Mouse (Mus musculus) heart, embryonic 13.5 days (tissue): ENCODE measurements around the gene AC170998.1. TPM values are rescaled to one million over a fixed set of nuclear protein-coding genes. Genes with fewer than 3 reads are reported as not detected.

Source experiments
- ATAC-seq: fragments of 200-750 bp; cut with Nextera tagmentation; 2 replicates; pipeline ENCODE4 v1.8.0; 2017; ENCODE audit warnings: moderate TSS enrichment; ENCODE audit not compliant: insufficient number of reproducible peaks, low FRiP score, low TSS enrichment; ENCODE audit errors: extremely low read depth
- H3K27ac ChIP-seq: fragments of 300-500 bp; sonication (generic); replicated peaks from 2 replicates; pipeline ENCODE4 v1.5.1; 2015; ENCODE audit warnings: moderate library complexity, mild to moderate bottlenecking, inconsistent platforms
- H3K27me3 ChIP-seq: fragments of 300-500 bp; sonication (generic); replicated peaks from 2 replicates; pipeline ENCODE4 v1.6.1; 2015; ENCODE audit warnings: mild to moderate bottlenecking, inconsistent platforms
- H3K36me3 ChIP-seq: fragments of 300-500 bp; sonication (generic); 2 replicates; pipeline ENCODE4 v1.6.1; 2015; ENCODE audit warnings: mild to moderate bottlenecking, inconsistent platforms
- H3K4me1 ChIP-seq: fragments of 300-500 bp; sonication (generic); 2 replicates; pipeline ENCODE4 v1.6.1; 2015; ENCODE audit warnings: inconsistent platforms
- H3K4me2 ChIP-seq: fragments of 300-500 bp; sonication (generic); 2 replicates; pipeline ENCODE4 v1.6.1; 2015; ENCODE audit warnings: inconsistent platforms, mild to moderate bottlenecking, moderate library complexity
- H3K4me3 ChIP-seq: fragments of 300-500 bp; sonication (generic); 2 replicates; pipeline ENCODE4 v1.5.1; 2015; ENCODE audit warnings: moderate library complexity, mild to moderate bottlenecking, inconsistent platforms
- H3K9ac ChIP-seq: fragments of 300-500 bp; sonication (generic); 2 replicates; pipeline ENCODE4 v1.6.1; 2015; ENCODE audit warnings: inconsistent platforms, mild to moderate bottlenecking, moderate library complexity
- H3K9me3 ChIP-seq: fragments of 300-500 bp; sonication (generic); 2 replicates; pipeline ENCODE4 v1.6.1; 2016; ENCODE audit warnings: inconsistent platforms
- WGBS: fragments of 180-500 bp; shearing (Covaris S2); methylation state at CpG from one replicate; pipeline ENCODE4 v1.1.7; 2015; ENCODE audit warnings: mixed read lengths; 5-methylcytosine and 5-hydroxymethylcytosine counted together
- polyA plus RNA-seq: library from polyadenylated mRNA; unstranded; fragments of >200 nt; fragmentation: Nextera tagmentation; extraction: Ambion mirVana; gene quantifications from 2 replicates; pipeline ENCODE4 v1.2.1, GENCODE M21; 2015

The AC170998.1 gene
- polyA plus RNA-seq, 1 experiment from 2014 or later: 2.0 TPM

DNA sequence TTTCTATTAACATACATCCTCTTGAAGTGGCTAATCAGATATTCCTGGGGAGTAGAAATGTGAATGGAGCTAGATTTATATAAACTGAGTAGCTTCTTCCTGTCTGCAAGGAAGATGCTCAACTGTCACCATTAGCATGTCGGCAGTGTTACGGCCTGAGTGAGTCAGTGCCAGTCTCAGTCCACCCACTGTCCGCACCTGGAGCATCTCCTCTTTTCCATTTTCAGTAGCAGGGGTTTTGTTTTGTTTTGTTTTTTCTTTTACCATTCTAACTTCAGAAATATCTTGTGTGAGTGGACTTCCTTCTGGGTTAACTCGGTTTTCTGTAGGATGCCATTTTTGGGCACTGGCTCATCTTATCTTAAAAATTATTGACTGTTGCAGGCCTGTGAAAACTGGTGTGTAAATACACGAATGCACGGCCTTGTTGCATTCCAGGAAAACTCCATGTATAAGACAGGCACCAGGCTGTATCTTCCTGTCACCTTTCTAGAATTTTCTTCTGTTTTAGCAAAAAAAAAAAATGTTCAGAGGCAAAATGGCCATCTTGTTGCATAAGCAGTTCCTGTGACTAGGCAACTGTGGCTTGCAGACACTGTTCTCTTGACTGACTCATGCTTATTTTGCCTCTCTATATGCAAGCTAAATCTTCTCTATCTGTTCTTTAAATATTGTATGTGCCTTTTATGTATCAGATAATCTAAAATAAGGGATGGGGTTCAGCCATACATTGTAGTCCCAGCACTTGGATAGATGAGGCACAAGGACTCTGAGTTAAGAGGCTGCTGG, 9.6 kb downstream of the AC170998.1 start:
- Histone ChIP-seq H3K36me3 (peaks cover 77% of the 10 kb centered on the region), H3K9me3 (no peaks in the 10 kb centered on the region), H3K4me3 (no peak overlapping the region), H3K27ac (no peak overlapping the region), H3K4me2 (no peak overlapping the region), H3K27me3 (no peaks in the 10 kb centered on the region), H3K4me1 (peaks cover 10% of the 10 kb centered on the region), H3K9ac (no peak overlapping the region)
- no peak for ATAC-seq
- 84% methylated on average over 6 of the region's 6 CpGs for WGBS

DNA sequence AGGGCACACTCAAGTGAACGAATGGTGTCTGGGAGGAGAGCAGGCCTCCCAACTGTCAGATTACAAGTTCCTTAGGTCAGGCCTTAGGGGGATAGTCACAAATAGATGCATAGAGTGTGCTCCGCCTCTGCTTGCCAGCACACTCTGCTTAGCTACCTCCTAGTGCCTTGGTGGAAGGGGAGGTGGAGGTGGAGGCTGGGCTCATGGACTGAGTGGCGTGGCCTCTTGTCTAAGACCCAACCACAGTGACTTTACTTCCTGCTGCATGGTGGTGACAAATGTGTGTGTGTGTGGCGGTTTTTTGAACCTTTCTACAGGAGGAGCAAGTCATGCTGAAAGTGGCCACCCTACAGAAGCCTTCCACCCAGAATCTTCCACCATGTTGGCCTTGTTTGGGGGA, 10.6 kb downstream of the AC170998.1 start:
- no peak overlapping the region for H3K27ac ChIP-seq
- ATAC-seq: no peak
- peaks cover 10% of the 10 kb centered on the region for H3K4me1 ChIP-seq
- H3K36me3 ChIP-seq: peaks cover 77% of the 10 kb centered on the region
- no peak overlapping the region for H3K9ac ChIP-seq
- no peaks in the 10 kb centered on the region for H3K9me3 ChIP-seq
- no peak overlapping the region for H3K4me2 ChIP-seq
- WGBS: 71% methylated on average over 4 of the region's 4 CpGs
- no peaks in the 10 kb centered on the region for H3K27me3 ChIP-seq
- H3K4me3 ChIP-seq: no peak overlapping the region

DNA sequence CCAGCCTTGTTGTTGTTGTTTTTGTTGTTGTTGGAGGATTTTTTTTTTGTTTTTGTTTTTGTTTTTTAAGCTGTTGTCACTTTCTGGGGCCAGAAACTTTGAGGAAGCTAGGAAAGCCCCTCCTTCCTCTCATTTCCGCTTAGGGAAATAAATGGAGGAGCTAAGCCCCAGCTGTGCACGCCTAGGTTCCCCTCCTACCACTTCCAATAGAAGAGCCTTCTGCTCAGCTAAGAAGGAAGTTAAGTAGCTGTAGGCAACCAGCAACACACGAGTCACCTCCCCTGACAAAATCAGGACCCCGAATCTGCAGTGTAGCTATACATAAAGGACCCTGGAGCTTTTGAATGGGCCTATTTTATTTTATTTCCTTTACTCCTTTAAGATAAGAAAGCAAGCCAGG, 12.1 kb downstream of the AC170998.1 start:
- WGBS: 89% methylated on average over 4 of the region's 4 CpGs
- H3K4me3 ChIP-seq: no peak overlapping the region

DNA sequence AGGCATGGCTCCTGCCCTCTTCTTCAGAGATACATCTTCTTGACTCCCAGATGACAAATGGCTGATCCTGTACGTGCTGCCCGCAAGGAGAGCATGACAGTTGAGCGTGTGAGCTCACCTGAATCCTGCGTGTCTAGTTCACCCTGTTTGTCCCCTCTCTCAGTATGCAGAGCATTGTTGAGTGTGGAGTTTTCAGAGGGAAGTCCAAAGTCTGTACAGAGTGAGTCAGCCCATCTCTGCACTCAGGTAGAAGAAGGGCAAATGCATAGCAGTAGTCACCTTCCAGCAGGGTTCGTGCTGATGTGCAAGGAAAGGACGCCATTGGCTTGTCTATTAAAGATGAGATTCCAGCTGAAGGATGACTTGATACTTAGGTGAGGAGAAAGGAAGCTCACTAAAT, 13.4 kb downstream of the AC170998.1 start:
- Histone ChIP-seq H3K4me2 (no peak overlapping the region), H3K9ac (no peak overlapping the region), H3K36me3 (peaks cover 81% of the 10 kb centered on the region), H3K27me3 (no peaks in the 10 kb centered on the region), H3K27ac (no peak overlapping the region), H3K9me3 (no peaks in the 10 kb centered on the region), H3K4me1 (peaks cover 10% of the 10 kb centered on the region), H3K4me3 (no peak overlapping the region)
- ATAC-seq: no peak
- WGBS: 96% methylated on average over 6 of the region's 6 CpGs

More for the DNA sequence above, 12.1 kb downstream of the AC170998.1 start:
- no peaks in the 10 kb centered on the region for H3K27me3 ChIP-seq
- ATAC-seq: no peak
- no peaks in the 10 kb centered on the region for H3K9me3 ChIP-seq
- no peak overlapping the region for H3K27ac ChIP-seq
- H3K36me3 ChIP-seq: peaks cover 77% of the 10 kb centered on the region
- no peak overlapping the region for H3K9ac ChIP-seq
- peaks cover 10% of the 10 kb centered on the region for H3K4me1 ChIP-seq
- H3K4me2 ChIP-seq: no peak overlapping the region

DNA sequence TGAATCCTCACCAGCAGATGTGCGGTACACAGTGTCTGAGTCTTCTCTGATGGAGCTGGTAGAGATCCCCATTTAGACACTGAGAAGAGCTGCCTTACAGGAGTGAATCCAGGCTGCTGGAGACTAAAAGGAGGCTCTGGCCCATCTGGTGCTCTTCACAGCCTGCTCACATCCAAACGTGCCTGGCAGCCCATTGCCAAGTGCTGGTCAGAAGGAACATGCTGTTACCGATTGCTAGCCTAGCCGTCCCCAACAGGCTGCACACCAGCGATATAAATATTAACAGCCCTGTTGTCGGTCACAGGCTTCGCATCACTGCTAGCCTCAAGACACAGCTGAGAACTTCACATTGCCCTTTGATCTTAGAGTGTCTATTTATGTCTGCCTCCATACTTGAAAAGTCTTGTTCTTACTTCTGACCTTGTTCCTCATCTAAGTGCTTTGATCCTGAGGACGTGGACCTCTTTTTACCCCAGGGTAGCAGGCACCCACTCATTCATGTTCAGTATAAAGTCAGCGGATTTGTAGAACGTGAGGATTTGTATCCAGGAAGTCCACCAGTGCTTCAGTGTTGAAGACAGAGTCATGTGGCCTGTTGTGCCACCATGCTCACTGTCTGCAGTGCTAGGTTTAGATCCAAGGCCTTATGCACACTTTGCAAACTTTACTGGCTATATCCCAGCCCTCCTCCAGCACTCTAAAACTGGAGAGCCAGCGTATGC, 17.4 kb downstream of the AC170998.1 start:
- Histone ChIP-seq H3K36me3 (peaks cover 95% of the 10 kb centered on the region), H3K27ac (no peak overlapping the region), H3K4me3 (no peak overlapping the region), H3K9me3 (no peaks in the 10 kb centered on the region), H3K4me2 (no peak overlapping the region), H3K27me3 (no peaks in the 10 kb centered on the region), H3K4me1 (0 out of 2 replicates have a peak, but pooled peaks cover 3% of the 10 kb centered on the region), H3K9ac (no peak overlapping the region)
- 80% methylated on average over 11 of the region's 11 CpGs for WGBS
- no peak; the same call in 1 of the 2 replicates for ATAC-seq

DNA sequence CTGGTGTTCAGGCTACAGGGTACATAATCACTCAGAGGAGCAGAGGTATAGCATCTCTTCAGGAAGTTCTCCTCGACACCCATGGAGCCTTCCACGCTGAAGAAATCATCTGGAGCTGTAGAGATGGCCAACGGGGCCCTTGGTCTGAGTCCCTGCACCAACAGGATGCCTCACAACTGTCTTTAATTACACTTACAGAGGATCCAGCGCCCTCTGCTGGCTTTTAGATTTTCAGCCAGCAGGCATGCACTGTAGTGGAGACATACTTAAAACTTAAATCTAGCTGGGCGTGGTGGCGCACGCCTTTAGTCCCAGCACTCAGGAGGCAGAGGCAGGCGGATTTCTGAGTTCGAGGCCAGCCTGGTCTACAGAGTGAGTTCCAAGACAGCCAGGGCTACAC, 18.0 kb downstream of the AC170998.1 start:
- WGBS: 89% methylated on average over 9 of the region's 9 CpGs
- Histone ChIP-seq H3K27ac (no peak overlapping the region), H3K9ac (no peak overlapping the region), H3K4me1 (0 out of 2 replicates have a peak, but pooled peaks cover 3% of the 10 kb centered on the region), H3K4me3 (no peak overlapping the region), H3K27me3 (no peaks in the 10 kb centered on the region), H3K36me3 (peaks cover 100% of the 10 kb centered on the region), H3K9me3 (no peaks in the 10 kb centered on the region), H3K4me2 (no peak overlapping the region)
- ATAC-seq: no peak

DNA sequence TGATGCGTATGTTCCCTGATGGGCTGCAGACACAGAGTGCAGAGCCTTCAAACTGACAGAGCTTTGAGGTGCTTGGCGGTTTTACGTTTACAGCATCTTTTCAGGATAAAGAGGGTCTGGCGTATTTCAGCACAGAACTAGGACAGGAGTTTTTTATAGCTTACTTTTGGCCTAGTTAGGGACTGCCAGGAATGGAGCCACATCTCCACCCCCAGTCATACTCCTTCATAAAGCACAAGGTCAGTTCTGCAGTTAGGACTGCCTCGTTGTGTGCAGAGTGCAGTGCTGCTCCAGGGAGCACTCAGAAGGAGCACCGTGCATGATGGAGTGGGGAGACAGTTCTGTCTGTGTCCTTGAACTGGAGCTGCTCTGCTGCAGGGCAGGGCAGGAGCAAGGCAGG, 19.9 kb downstream of the AC170998.1 start:
- no peak overlapping the region for H3K27ac ChIP-seq
- H3K4me2 ChIP-seq: no peak overlapping the region
- ATAC-seq: no peak
- no peak overlapping the region for H3K9ac ChIP-seq
- H3K27me3 ChIP-seq: no peaks in the 10 kb centered on the region
- 69% methylated on average over 6 of the region's 6 CpGs for WGBS
- H3K36me3 ChIP-seq: peaks cover 82% of the 10 kb centered on the region
- 0 out of 2 replicates have a peak, but pooled peaks cover 3% of the 10 kb centered on the region for H3K4me1 ChIP-seq
- no peaks in the 10 kb centered on the region for H3K9me3 ChIP-seq
- H3K4me3 ChIP-seq: no peak overlapping the region

DNA sequence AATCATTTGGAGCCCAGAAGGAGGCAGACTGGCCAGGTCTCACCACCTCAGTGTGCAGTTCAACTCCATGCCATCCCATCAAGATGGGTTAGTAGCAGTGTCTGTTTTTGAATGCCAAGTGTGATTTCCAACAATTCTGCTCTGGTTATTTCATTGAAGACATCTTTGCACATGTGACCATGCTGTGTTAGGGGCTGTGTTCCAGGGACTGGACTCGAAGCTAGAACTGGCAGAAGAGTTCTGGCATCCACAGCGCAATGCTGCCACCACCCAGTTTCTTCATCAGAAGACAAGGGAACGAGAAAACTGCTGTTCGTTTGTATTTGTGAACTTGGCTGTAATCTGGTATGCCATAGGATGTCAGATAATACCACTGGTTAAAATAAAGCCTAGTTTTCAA, 22.1 kb downstream of the AC170998.1 start:
- H3K27me3 ChIP-seq: no peaks in the 10 kb centered on the region
- H3K4me2 ChIP-seq: no peak overlapping the region
- 0 out of 2 replicates have a peak, but pooled peaks cover 3% of the 10 kb centered on the region for H3K4me1 ChIP-seq
- no peak overlapping the region for H3K9ac ChIP-seq
- no peak overlapping the region for H3K4me3 ChIP-seq
- H3K9me3 ChIP-seq: no peaks in the 10 kb centered on the region
- no peak for ATAC-seq
- H3K36me3 ChIP-seq: peaks cover 60% of the 10 kb centered on the region
- WGBS: 86% methylated on average over 4 of the region's 4 CpGs
- no peak overlapping the region for H3K27ac ChIP-seq

DNA sequence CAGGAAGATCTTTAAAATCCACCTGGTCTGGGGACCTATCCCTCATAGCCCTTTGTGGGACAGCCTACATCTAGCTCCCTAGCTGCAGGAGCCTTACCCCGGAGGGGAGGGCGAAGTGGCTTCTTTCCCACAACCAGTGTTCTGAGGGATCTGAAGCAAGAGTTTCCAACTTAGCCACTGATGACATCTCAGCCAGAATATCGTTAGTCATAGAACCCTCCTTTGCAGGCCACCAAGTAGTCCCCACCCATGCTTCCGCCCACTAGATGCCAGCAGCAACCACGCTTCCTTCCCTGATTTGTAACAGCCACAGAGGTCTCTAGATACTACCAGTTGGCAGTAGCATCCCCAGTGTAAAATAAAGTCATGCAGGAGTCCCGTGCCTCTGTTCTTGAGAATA, 24.7 kb downstream of the AC170998.1 start:
- Histone ChIP-seq H3K9me3 (no peaks in the 10 kb centered on the region), H3K4me3 (no peak overlapping the region), H3K27ac (no peak overlapping the region), H3K36me3 (peaks cover 34% of the 10 kb centered on the region), H3K9ac (no peak overlapping the region), H3K27me3 (no peaks in the 10 kb centered on the region), H3K4me2 (no peak overlapping the region), H3K4me1 (0 out of 2 replicates have a peak, but pooled peaks cover 3% of the 10 kb centered on the region)
- WGBS: 68% methylated on average over 6 of the region's 6 CpGs
- ATAC-seq: no peak

DNA sequence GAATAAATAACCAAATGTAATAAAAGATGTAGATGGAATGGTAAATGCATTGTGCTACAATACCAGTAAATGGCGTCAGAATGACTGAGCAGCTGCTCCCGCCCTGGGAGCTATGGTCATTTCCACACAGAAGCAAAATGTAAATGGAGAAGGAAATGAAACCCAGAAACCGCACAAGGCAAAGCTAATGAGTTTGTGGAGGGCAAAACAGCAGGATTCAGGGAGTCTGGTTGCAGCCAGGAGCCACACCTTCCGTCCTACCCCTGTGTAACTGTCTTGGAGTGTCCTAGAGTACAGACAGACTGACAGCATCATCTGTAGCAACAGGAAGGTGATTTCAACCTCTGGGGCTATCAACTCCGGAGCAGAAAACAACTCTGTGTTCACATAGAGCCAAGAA, 30.6 kb downstream of the AC170998.1 start:
- no peak overlapping the region for H3K4me3 ChIP-seq
- no peaks in the 10 kb centered on the region for H3K36me3 ChIP-seq
- no peak for ATAC-seq
- no peaks in the 10 kb centered on the region for H3K4me1 ChIP-seq
- no peaks in the 10 kb centered on the region for H3K9me3 ChIP-seq
- H3K9ac ChIP-seq: no peak overlapping the region
- no peak overlapping the region for H3K27ac ChIP-seq
- peaks cover 3% of the 10 kb centered on the region; the same call in 1 of the 2 replicates for H3K27me3 ChIP-seq
- no peak overlapping the region for H3K4me2 ChIP-seq
- 61% methylated on average over 5 of the region's 5 CpGs for WGBS

DNA sequence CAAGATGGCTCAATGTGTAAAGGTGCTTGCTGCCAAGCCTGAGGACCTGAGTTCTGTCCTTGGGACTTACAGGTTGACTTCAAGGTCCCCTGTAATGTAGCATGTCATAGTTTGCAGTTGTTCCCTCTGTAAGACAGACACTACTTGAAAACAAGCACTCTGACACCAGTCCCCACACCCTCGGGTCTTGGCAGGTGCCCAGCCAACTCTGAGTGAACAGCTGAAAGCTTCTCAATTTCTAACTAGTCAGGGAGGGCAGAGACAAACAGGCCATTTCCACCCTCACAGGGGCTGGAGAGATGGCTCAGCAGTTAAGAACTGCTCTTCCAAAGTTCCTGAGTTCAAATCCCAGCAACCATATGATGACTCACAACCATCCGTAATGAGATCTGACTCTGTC, 31.6 kb downstream of the AC170998.1 start:
- ATAC-seq: no peak
- Histone ChIP-seq H3K4me1 (no peaks in the 10 kb centered on the region), H3K27me3 (peaks cover 3% of the 10 kb centered on the region; the same call in 1 of the 2 replicates), H3K4me2 (no peak overlapping the region), H3K9me3 (no peaks in the 10 kb centered on the region), H3K9ac (no peak overlapping the region), H3K36me3 (no peaks in the 10 kb centered on the region), H3K27ac (no peak overlapping the region), H3K4me3 (no peak overlapping the region)
- WGBS: 58% methylated on average over 2 of the region's 2 CpGs
